Mouse (Mus musculus) liver, postnatal 0 days (tissue): ENCODE data around the gene Cfap69.

Experiments
- CTCF ChIP-seq: sonication (generic); IDR thresholded peaks from 2 replicates; pipeline ENCODE4 v1.5.1; 2016; ENCODE audit warnings: antibody characterized with exemption, low read depth
- EP300 ChIP-seq: IDR thresholded peaks from 2 replicates; pipeline ENCODE4 v1.6.1; 2016; ENCODE audit warnings: antibody characterized with exemption, low read depth, mild to moderate bottlenecking

- TF ChIP-seq CTCF (no peak), EP300 (no peak)
These were observed 28.2 kb upstream of the Cfap69 start for GRCm38 (mm10) chr5:5692167-5692738.
